Mouse (Mus musculus) heart, embryonic 16.5 days (tissue): ENCODE measurements around the gene Rnf157. TPM values are rescaled to one million over a fixed set of nuclear protein-coding genes. Genes with fewer than 3 reads are reported as not detected.

Experiments
- ATAC-seq: fragments of 200-750 bp; cut with Nextera tagmentation; replicated peaks from 2 replicates; pipeline ENCODE4 v1.8.0; 2017; ENCODE audit warnings: moderate number of reproducible peaks; ENCODE audit not compliant: insufficient read depth, low FRiP score; ENCODE audit errors: extremely low read depth
- H3K27ac ChIP-seq: fragments of 300-500 bp; sonication (generic); 2 replicates; pipeline ENCODE4 v1.5.1; 2014; ENCODE audit warnings: mild to moderate bottlenecking, low read length, control low read depth, moderate library complexity
- H3K27me3 ChIP-seq: fragments of 300-500 bp; sonication (generic); 2 replicates; pipeline ENCODE4 v1.6.1; 2014; ENCODE audit warnings: low read length, mixed read lengths; ENCODE audit not compliant: control insufficient read depth, insufficient read depth
- H3K36me3 ChIP-seq: fragments of 300-500 bp; sonication (generic); 2 replicates; pipeline ENCODE4 v1.6.1; 2014; ENCODE audit not compliant: control insufficient read depth, insufficient read depth
- H3K4me1 ChIP-seq: fragments of 300-500 bp; sonication (generic); 2 replicates; pipeline ENCODE4 v1.6.1; 2014; ENCODE audit warnings: low read length, mixed read lengths; ENCODE audit not compliant: control insufficient read depth, insufficient read depth
- H3K4me2 ChIP-seq: fragments of 300-500 bp; sonication (generic); 2 replicates; pipeline ENCODE4 v1.6.1; 2014; ENCODE audit warnings: low read depth, mild to moderate bottlenecking, control low read depth, low read length
- H3K4me3 ChIP-seq: fragments of 300-500 bp; sonication (generic); 2 replicates; pipeline ENCODE4 v1.5.1; 2014; ENCODE audit warnings: mild to moderate bottlenecking, control low read depth, low read length
- H3K9ac ChIP-seq: fragments of 300-500 bp; sonication (generic); 2 replicates; pipeline ENCODE4 v1.6.1; 2014; ENCODE audit warnings: low read length, control low read depth
- H3K9me3 ChIP-seq: fragments of 300-500 bp; sonication (generic); replicated peaks from 2 replicates; pipeline ENCODE4 v1.6.1; 2016; ENCODE audit warnings: low read length; ENCODE audit not compliant: control insufficient read depth
- WGBS: fragments of 180-500 bp; shearing (Covaris S2); extraction: QIAGEN DNeasy Blood & Tissue Kit; methylation state at CpG from one replicate; pipeline ENCODE4 v1.1.7; 2014; 5-methylcytosine and 5-hydroxymethylcytosine counted together
- polyA plus RNA-seq: library from polyadenylated mRNA; unstranded; fragments of >200 nt; fragmentation: Nextera tagmentation; extraction: Ambion mirVana; gene quantifications from 2 replicates; pipeline ENCODE4 v1.2.1, GENCODE M21; 2015

Rnf157 gene
- 7.8 and 11.6 TPM in 2 replicates for polyA plus RNA-seq

GRCm38 (mm10) chr11:116412904-116413630 is at the start of gene Rnf157:
Gene Rnf157, minus strand, starts transcription at chr11:116413032.
- no peaks in the 10 kb centered on the region; the same call in 1 of the 2 replicates for H3K27me3 ChIP-seq
- 2% methylated on average over 65 of the region's 82 CpGs for WGBS
- H3K9ac ChIP-seq, result peak within 1 kb of the TSS; percentile 85
- H3K9me3 ChIP-seq, result no peaks in the 10 kb centered on the region
- H3K36me3 ChIP-seq, result no peaks in the 10 kb centered on the region
- H3K4me3 ChIP-seq, result peak within 1 kb of the TSS; percentile 83
- peak within 1 kb of the TSS; percentile 31; the same call in 1 of the 2 replicates for H3K27ac ChIP-seq
- H3K4me2 ChIP-seq, result peak within 1 kb of the TSS; percentile 100
- ATAC-seq, result peak; percentile 91
- peaks cover 14% of the 10 kb centered on the region for H3K4me1 ChIP-seq

- Histone ChIP-seq H3K4me3 (no peak overlapping the region), H3K9ac (no peak overlapping the region), H3K36me3 (no peaks in the 10 kb centered on the region), H3K4me1 (no peaks in the 10 kb centered on the region), H3K27ac (no peak overlapping the region), H3K4me2 (no peak overlapping the region), H3K27me3 (peaks cover under 1% of the 10 kb centered on the region; the same call in 1 of the 2 replicates), H3K9me3 (no peaks in the 10 kb centered on the region)
- 70% methylated on average over 4 of the region's 4 CpGs for whole genome bisulfite sequencing
- ATAC-seq, result no peak
Observed at GRCm38 (mm10) chr11:116459786-116460185, 47.0 kb upstream of the Rnf157 start.

- 79% methylated on average over 8 of the region's 8 CpGs for WGBS
- Histone ChIP-seq H3K36me3 (no peaks in the 10 kb centered on the region), H3K9ac (no peak overlapping the region), H3K4me3 (no peak overlapping the region), H3K4me2 (no peak overlapping the region), H3K9me3 (no peaks in the 10 kb centered on the region), H3K27ac (no peak overlapping the region), H3K27me3 (peaks cover 2% of the 10 kb centered on the region; the same call in 1 of the 2 replicates), H3K4me1 (no peaks in the 10 kb centered on the region)
- ATAC-seq, result no peak
Observed at GRCm38 (mm10) chr11:116456234-116456633, 43.4 kb upstream of the Rnf157 start.

GRCm38 (mm10) chr11:116453889-116454288 is 41.1 kb upstream of the Rnf157 start:
- ATAC-seq, result no peak
- H3K4me3 ChIP-seq, result no peak overlapping the region
- H3K36me3 ChIP-seq, result no peaks in the 10 kb centered on the region
- no peak overlapping the region for H3K4me2 ChIP-seq
- H3K27ac ChIP-seq, result no peak overlapping the region
- no peaks in the 10 kb centered on the region for H3K4me1 ChIP-seq
- no peak overlapping the region for H3K9ac ChIP-seq
- peaks cover 11% of the 10 kb centered on the region; the same call in 1 of the 2 replicates for H3K9me3 ChIP-seq
- WGBS, result 79% methylated on average over 10 of the region's 10 CpGs
- H3K27me3 ChIP-seq, result peaks cover 2% of the 10 kb centered on the region; the same call in 1 of the 2 replicates

GRCm38 (mm10) chr11:116449341-116449740 is 36.5 kb upstream of the Rnf157 start:
- no peak for ATAC-seq
- peaks cover 13% of the 10 kb centered on the region for H3K27me3 ChIP-seq
- H3K9ac ChIP-seq, result no peak overlapping the region
- no peak overlapping the region for H3K27ac ChIP-seq
- H3K4me2 ChIP-seq, result no peak overlapping the region
- no peak overlapping the region for H3K4me3 ChIP-seq
- H3K36me3 ChIP-seq, result no peaks in the 10 kb centered on the region
- H3K4me1 ChIP-seq, result peaks cover 3% of the 10 kb centered on the region; the same call in 1 of the 2 replicates
- 95% methylated on average over 3 of the region's 3 CpGs for WGBS
- peaks cover 11% of the 10 kb centered on the region; the same call in 1 of the 2 replicates for H3K9me3 ChIP-seq

- peaks cover 3% of the 10 kb centered on the region; the same call in 1 of the 2 replicates for H3K4me1 ChIP-seq
- H3K36me3 ChIP-seq, result no peaks in the 10 kb centered on the region
- no peak overlapping the region for H3K4me3 ChIP-seq
- 69% methylated on average over 5 of the region's 5 CpGs for WGBS
- ATAC-seq, result no peak
- H3K27ac ChIP-seq, result no peak overlapping the region
- no peak overlapping the region for H3K9ac ChIP-seq
- H3K27me3 ChIP-seq, result peaks cover 13% of the 10 kb centered on the region
- H3K9me3 ChIP-seq, result peaks cover 11% of the 10 kb centered on the region; the same call in 1 of the 2 replicates
- H3K4me2 ChIP-seq, result no peak overlapping the region
Observed at GRCm38 (mm10) chr11:116447822-116448221, 35.0 kb upstream of the Rnf157 start.

- Histone ChIP-seq H3K4me2 (no peak overlapping the region), H3K27me3 (peaks cover 13% of the 10 kb centered on the region), H3K9me3 (peaks cover 11% of the 10 kb centered on the region; the same call in 1 of the 2 replicates), H3K4me3 (no peak overlapping the region), H3K27ac (no peak overlapping the region), H3K36me3 (no peaks in the 10 kb centered on the region), H3K4me1 (peaks cover 3% of the 10 kb centered on the region; the same call in 1 of the 2 replicates), H3K9ac (no peak overlapping the region)
- ATAC-seq, result 0 out of 2 replicates have a peak, but pooled peaks have one; percentile 9
- WGBS, result 9% methylated on average over 19 of the region's 19 CpGs
Observed at GRCm38 (mm10) chr11:116446308-116446887, 33.6 kb upstream of the Rnf157 start.

- Histone ChIP-seq H3K9ac (no peak overlapping the region), H3K36me3 (no peaks in the 10 kb centered on the region), H3K27me3 (peaks cover 13% of the 10 kb centered on the region), H3K9me3 (peaks cover 11% of the 10 kb centered on the region; the same call in 1 of the 2 replicates), H3K4me2 (peak overlapping the region; percentile 16; the same call in 1 of the 2 replicates), H3K27ac (no peak overlapping the region), H3K4me1 (peaks cover 5% of the 10 kb centered on the region), H3K4me3 (no peak overlapping the region)
- WGBS, result 27% methylated on average over 16 of the region's 16 CpGs
- peak; percentile 66; the same call in 1 of the 2 replicates for ATAC-seq
Observed at GRCm38 (mm10) chr11:116445596-116446307, 32.9 kb upstream of the Rnf157 start.
